Mouse (Mus musculus) C2C12 (cell line): Measurements from ENCODE around the gene Abr.

Experiments used
- CTCF ChIP-seq: IDR thresholded peaks from one replicate; pipeline ENCODE4 v1.5.1; 2011; ENCODE audit not compliant: control insufficient read depth, insufficient read depth, insufficient read length
- FOSL1 ChIP-seq: IDR thresholded peaks from one replicate; pipeline ENCODE4 v1.8.0; 2011; ENCODE audit warnings: mild to moderate bottlenecking, low read length; ENCODE audit not compliant: poor library complexity, insufficient read depth, severe bottlenecking
- MAX ChIP-seq: IDR thresholded peaks from one replicate; pipeline ENCODE4 v1.6.1; 2011; ENCODE audit warnings: mild to moderate bottlenecking, control low read depth
- MYOG ChIP-seq: IDR thresholded peaks from one replicate; pipeline ENCODE4 v1.6.1; 2011; ENCODE audit not compliant: control insufficient read depth, insufficient read length; ENCODE audit errors: extremely low read depth
- USF1 ChIP-seq: IDR thresholded peaks from one replicate; pipeline ENCODE4 v1.6.1; 2011; ENCODE audit warnings: low read depth, mild to moderate bottlenecking, control low read depth, moderate library complexity

GRCm38 (mm10) chr11:76647062-76647461 is 24.9 kb upstream of the Abr start:
- TF ChIP-seq CTCF (no peak), MAX (no peak), FOSL1 (no peak), USF1 (no peak), MYOG (no peak)
